Mouse (Mus musculus) erythroblast, adult 5-6 weeks (primary cell): ENCODE data around the gene Lypd5. TPM values are rescaled to one million over a fixed set of nuclear protein-coding genes. Genes with fewer than 3 reads are reported as not detected.
A peak's percentile ranks its signal among the peaks of the same experiment; 100 is the strongest.

Experiments used
- ATAC-seq: replicated peaks from 2 replicates; pipeline ENCODE4 v1.8.0; 2016; ENCODE audit warnings: moderate number of reproducible peaks, mild to moderate bottlenecking, moderate TSS enrichment, inconsistent platforms; ENCODE audit not compliant: poor library complexity, low FRiP score, severe bottlenecking
- total RNA-seq, 2 experiments: library from RNA; stranded (forward) in 1 of 2; stranded (reverse) in 1 of 2; fragments of 150-400 nt in 1 of 2; fragments of 200-764, 138-1000 nt in 1 of 2; gene quantifications; 2 replicates each; pipeline versions ENCODE4 v1.2.3 to v1.2.4; 2015 to 2017; ENCODE audit warnings: low replicate concordance in 2 of 2

The Lypd5 gene
- total RNA-seq (2015; ENCODE audit: low replicate concordance) (not detected in 2 replicates), total RNA-seq (2017; ENCODE audit: low replicate concordance) (not detected in 2 replicates)

- ATAC-seq: no peak
Observed at GRCm38 (mm10) chr7:24348896-24349295, at the start of gene Lypd5. Lypd5 (plus strand) TSS chr7:24349196.

DNA sequence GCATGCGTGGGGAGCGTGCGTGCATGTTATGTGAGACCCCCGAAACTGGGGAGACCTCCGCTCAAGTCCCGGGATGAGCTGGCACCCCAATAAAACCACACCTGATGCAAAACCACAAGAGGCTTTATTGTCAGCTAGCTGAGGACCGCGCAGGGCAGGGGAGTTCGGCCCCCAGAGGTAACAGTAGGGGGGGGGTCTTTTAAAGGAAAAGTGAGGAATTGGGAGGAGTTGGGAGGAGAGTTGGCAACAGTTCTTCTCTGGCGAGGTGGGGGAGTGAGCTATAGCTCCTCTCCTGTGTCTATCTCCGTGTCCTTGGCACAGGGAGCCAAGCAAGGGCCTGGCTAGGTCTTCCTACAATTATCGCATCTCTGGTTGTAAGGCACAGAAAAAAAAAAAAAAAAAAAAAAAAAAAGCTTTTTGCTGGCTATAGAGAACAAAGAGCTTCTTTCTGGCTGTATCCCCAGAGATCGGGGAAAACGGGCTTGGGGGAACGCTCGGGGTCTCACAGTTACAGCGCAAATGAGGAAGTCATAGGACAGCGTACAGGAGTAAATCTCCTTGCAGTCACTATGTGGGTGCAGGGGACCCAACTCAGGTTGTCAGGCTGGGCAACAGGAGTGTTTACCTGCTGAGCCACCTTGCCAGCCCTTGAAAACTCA is 49.0 kb upstream of the Lypd5 start:
- ATAC-seq: no peak

GRCm38 (mm10) chr7:24300771-24301282 is 48.2 kb upstream of the Lypd5 start, which contains the start of gene Zfp61:
Zfp61 (minus strand) TSS chr7:24301232.
- peak; percentile 81 for ATAC-seq

- ATAC-seq: peak; percentile 37
Observed at GRCm38 (mm10) chr7:24315726-24316566, 33.0 kb upstream of the Lypd5 start.

GRCm38 (mm10) chr7:24316567-24317092 is 32.4 kb upstream of the Lypd5 start, which contains the start of gene Zfp94:
Zfp94 (minus strand) TSS chr7:24316666.
- ATAC-seq: peak; percentile 99

- ATAC-seq: no peak
Observed at GRCm38 (mm10) chr7:24318942-24319341, 30.1 kb upstream of the Lypd5 start.

DNA sequence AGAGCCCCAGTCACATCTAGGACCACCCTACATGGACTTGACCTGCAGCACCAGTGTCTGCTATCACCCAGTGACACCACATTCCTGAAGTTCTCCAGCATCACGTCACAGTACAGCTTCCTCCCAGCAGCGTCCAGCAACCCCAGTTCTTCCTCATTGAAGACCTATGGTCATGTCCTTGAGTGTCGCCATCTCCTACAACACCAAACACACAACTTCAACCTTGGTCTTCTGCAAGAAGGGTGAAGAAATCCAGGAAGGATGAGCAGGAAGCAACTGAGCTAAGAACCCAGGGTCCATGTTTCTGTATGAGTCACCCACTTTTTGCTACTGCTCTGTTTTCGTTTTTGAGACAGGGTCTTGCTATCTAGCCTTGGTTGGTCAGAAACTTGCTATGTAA is 26.4 kb upstream of the Lypd5 start:
- ATAC-seq: no peak

- no peak for ATAC-seq
Observed at GRCm38 (mm10) chr7:24325197-24325596, 23.8 kb upstream of the Lypd5 start.

DNA sequence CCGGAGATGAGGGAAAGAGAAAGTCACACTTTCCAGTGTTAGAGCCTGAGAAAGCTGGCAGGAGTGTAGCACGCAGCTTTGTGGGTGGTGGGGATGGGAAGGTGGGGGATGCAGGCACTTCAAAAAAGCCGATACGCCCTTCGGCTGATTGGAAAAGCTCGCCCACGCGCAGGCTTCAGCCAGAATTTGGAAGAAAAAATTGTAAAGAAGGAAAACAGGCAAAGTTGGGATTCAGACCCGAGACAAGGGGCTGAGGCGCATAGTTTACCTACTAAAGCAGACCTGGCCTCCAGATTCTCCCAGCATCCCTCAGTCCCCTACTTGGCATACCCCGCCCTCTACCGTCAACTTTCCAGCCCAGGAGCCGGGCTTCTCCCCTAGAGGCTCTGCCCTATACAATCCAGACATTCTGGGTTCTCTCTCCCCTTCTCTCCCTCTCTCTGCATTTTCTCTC is 23.3 kb upstream of the Lypd5 start:
- ATAC-seq: no peak

DNA sequence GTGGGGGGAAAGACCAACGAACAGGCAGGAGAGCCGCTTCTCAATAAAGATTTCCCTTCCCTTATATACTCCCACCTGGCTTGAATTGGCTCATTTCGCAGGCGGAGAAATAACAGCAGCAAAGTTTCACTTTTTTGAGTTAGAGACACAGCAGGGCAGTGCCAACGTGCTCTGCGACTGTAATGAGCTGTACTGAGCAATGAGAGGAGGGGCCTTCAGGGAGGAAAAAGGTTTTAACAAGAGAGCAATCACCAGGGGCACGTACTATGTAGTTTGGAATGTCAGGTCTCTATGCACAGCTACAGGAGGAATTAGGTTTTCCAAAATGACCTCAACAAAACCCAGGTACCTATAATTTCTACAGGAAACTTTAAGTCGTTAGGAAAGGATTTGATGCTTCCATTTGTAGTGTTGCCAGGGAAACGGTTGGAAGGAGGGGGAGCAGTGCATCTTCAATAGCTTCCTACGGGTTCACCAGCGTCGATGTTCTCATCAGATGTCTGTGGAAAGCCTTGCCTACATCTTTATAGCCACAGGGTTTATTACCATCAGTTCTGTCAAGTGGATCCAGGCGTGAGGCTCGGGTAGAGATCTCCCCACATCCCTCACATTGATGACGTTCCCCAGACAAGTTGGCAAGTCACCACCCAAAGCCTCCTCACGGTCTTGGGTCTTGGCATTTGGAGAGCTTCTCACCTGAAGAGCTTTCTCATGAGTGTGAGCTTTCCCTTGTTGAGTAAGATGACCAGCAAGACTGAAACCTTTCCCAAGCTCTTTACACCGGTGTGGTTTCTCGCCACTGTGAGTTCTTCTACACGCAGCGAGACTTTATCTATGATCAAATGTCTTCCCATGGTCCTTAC is 22.5 kb upstream of the Lypd5 start:
- ATAC-seq: no peak

DNA sequence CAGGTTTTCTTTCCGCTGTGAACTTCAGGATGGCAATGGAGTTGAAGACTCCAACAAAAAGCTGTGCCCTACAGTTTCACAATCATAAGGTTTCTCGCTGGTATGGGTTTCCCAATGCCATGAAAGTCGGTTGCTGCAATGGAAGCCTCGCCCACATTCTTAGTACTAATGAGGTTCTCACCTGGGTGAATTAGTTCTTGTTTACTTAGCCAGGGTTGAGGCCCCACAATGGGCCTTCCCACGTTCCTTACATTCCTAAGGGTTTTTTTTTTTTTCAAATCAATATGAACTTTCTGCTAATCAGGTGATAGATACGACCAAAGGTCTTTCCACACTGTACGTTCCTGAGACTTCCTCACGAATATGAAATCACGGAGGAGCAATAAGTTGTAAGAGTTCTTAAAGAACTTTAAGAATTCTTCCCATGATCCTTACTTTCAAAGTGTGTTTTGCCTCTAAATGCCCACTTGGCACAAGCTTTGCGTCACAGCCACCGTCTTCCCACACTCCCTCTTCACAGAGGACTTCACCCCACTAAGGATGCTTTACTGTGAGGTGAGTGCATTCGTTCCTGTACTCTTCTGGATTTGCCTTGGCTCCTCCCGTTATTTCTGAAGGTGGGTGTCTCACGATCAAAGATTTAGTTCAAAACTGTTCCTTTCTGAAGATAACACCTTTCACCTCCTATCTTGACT is 21.6 kb upstream of the Lypd5 start:
- no peak for ATAC-seq

- no peak for ATAC-seq
Observed at GRCm38 (mm10) chr7:24333304-24333986, 15.6 kb upstream of the Lypd5 start, which contains the start of gene Tescl. Tescl (minus strand) TSS chr7:24333936.

GRCm38 (mm10) chr7:24335699-24336309 is 13.2 kb upstream of the Lypd5 start:
- ATAC-seq: peak; percentile 76; the same call in 1 of the 2 replicates

DNA sequence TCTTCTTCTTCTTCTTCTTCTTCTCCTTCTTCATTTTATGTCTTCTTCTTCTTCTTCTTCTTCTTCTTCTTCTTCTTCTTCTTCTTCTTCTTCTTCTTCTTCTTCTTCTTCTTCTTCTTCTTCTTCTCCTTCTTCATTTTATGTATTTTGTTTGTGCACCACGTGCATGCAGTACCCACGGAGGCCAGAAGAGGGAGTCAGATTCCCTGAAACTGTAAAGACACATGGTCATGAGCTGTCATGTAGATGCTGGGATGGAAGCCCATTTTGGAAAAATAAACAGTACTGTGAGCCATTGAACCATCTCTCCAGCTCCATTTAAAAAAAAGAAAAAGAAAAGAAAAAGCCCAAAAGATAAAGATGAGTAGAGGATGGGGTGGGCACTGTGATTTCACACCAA is 10.8 kb upstream of the Lypd5 start:
- no peak for ATAC-seq

DNA sequence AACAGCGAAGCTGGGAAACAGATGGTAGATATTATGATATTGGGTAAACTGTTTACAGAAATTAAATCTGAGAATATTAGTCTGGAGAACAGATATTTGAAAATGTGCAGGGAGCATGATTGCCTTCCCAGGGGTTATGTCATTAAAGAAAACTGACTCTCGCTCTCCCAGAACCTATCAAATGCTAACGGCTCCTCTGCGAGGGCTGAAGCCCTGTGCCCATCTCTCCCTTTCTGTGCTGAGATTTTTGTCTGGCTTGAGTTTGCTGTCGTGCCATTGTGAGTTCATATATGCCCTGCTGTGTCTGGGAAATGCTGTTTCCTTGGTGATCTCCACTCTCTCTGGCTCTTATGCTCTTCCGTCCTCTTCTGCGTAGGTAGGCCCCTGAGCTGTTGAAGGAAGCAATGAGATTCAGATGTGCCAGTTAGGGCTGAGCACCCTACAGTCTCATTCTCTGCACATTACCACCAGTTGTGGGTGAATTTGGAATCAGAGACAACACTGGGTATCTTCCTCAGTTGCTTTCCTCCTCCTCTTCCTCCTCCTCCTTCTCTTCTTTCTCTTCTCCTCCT is 5.2 kb upstream of the Lypd5 start:
- no peak for ATAC-seq

DNA sequence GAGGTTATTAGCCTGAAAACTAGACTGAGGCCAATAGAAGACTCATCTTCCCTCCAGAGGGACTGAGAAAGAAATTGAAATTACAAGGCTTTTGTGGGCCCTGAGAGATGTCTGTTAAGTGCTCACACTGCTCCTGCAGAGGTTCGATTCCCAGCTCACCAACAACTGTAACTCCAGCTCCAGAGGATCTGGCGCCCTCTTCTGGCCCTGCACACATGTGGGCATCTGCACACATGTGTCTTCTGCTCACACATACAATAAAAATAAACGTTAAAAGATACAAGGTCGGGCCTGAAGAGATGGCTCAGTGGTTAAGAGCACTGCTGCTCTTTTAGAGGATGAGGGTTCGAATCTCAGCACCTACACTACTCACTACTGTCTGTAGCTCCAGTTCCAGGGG is 2.6 kb upstream of the Lypd5 start:
- no peak for ATAC-seq

- no peak for ATAC-seq
Observed at GRCm38 (mm10) chr7:24355646-24356045, 6.7 kb downstream of the Lypd5 start.

GRCm38 (mm10) chr7:24356081-24356480 is 7.1 kb downstream of the Lypd5 start:
- ATAC-seq: no peak
